Mouse (Mus musculus): ENCODE results near the gene Tmprss6. TPM values are rescaled to one million over a fixed set of nuclear protein-coding genes. Genes with fewer than 3 reads are reported as not detected.
A peak's percentile ranks its signal among the peaks of the same experiment; 100 is the strongest.

The Tmprss6 gene
- 0.19 and 0.30 TPM in 2 replicates for polyA plus RNA-seq (2016; fragmentation: Nextera tagmentation; extraction: Ambion mirVana)

- H3K27me3 ChIP-seq (replicated peaks): no peaks in the 10 kb centered on the region; the same call in 1 of the 2 replicates
- no peak within 1 kb of the TSS for H3K27ac ChIP-seq (ENCODE audit: poor library complexity, severe bottlenecking)
- no peaks in the 10 kb centered on the region for H3K9me3 ChIP-seq (replicated peaks)
- H3K9ac ChIP-seq: no peak within 1 kb of the TSS
- H3K36me3 ChIP-seq: no peaks in the 10 kb centered on the region
- WGBS: 72% methylated on average over 7 of the region's 7 CpGs
- H3K4me1 ChIP-seq (replicated peaks): peaks cover 22% of the 10 kb centered on the region
- H3K4me2 ChIP-seq: no peak within 1 kb of the TSS
- H3K4me3 ChIP-seq: no peak within 1 kb of the TSS
- ATAC-seq (ENCODE audit: insufficient number of reproducible peaks, low FRiP score): no peak
Measured at GRCm38 (mm10) chr15:78468379-78468937, at the start of gene Tmprss6. Gene Tmprss6 (minus strand): TSS chr15:78468634.

GRCm38 (mm10) chr15:78518221-78518620 is 49.8 kb upstream of the Tmprss6 start:
- Histone ChIP-seq H3K9me3 (replicated peaks) (no peaks in the 10 kb centered on the region), H3K27ac (ENCODE audit: poor library complexity, severe bottlenecking) (no peak overlapping the region), H3K4me2 (no peak overlapping the region), H3K4me3 (no peak overlapping the region), H3K9ac (no peak overlapping the region), H3K36me3 (no peaks in the 10 kb centered on the region), H3K4me1 (replicated peaks) (peaks cover 18% of the 10 kb centered on the region), H3K27me3 (replicated peaks) (no peaks in the 10 kb centered on the region)
- ATAC-seq (ENCODE audit: insufficient number of reproducible peaks, low FRiP score): no peak
- WGBS: 57% methylated on average over 7 of the region's 7 CpGs

GRCm38 (mm10) chr15:78515759-78516158 is 47.3 kb upstream of the Tmprss6 start:
- Histone ChIP-seq H3K27ac (ENCODE audit: poor library complexity, severe bottlenecking) (no peak overlapping the region), H3K4me1 (replicated peaks) (peaks cover 18% of the 10 kb centered on the region), H3K4me2 (no peak overlapping the region), H3K9ac (no peak overlapping the region), H3K36me3 (no peaks in the 10 kb centered on the region), H3K27me3 (replicated peaks) (no peaks in the 10 kb centered on the region), H3K4me3 (no peak overlapping the region), H3K9me3 (replicated peaks) (no peaks in the 10 kb centered on the region)
- ATAC-seq (ENCODE audit: insufficient number of reproducible peaks, low FRiP score): no peak
- WGBS: 77% methylated on average over 6 of the region's 6 CpGs

- 0 out of 2 replicates have a peak overlapping the region, but pooled peaks have one; percentile 4 for H3K9ac ChIP-seq
- no peak overlapping the region for H3K4me2 ChIP-seq
- WGBS: 29% methylated on average over 7 of the region's 7 CpGs
- no peaks in the 10 kb centered on the region for H3K36me3 ChIP-seq
- H3K27me3 ChIP-seq (replicated peaks): no peaks in the 10 kb centered on the region
- H3K9me3 ChIP-seq (replicated peaks): no peaks in the 10 kb centered on the region
- ATAC-seq (ENCODE audit: insufficient number of reproducible peaks, low FRiP score): no peak
- peaks cover 15% of the 10 kb centered on the region for H3K4me1 ChIP-seq (replicated peaks)
- H3K27ac ChIP-seq (ENCODE audit: poor library complexity, severe bottlenecking): no peak overlapping the region
- H3K4me3 ChIP-seq: no peak overlapping the region
Measured at GRCm38 (mm10) chr15:78514393-78515146, 46.1 kb upstream of the Tmprss6 start.

GRCm38 (mm10) chr15:78513019-78513418 is 44.6 kb upstream of the Tmprss6 start:
- no peak overlapping the region for H3K27ac ChIP-seq (ENCODE audit: poor library complexity, severe bottlenecking)
- H3K9ac ChIP-seq: 0 out of 2 replicates have a peak overlapping the region, but pooled peaks have one; percentile 5
- ATAC-seq (ENCODE audit: insufficient number of reproducible peaks, low FRiP score): no peak
- H3K4me1 ChIP-seq (replicated peaks): peaks cover 15% of the 10 kb centered on the region
- H3K36me3 ChIP-seq: no peaks in the 10 kb centered on the region
- H3K27me3 ChIP-seq (replicated peaks): no peaks in the 10 kb centered on the region
- H3K9me3 ChIP-seq (replicated peaks): no peaks in the 10 kb centered on the region
- H3K4me2 ChIP-seq: no peak overlapping the region
- H3K4me3 ChIP-seq: no peak overlapping the region
- 81% methylated on average over 14 of the region's 14 CpGs for WGBS

- H3K9ac ChIP-seq: no peak overlapping the region
- 77% methylated on average over 7 of the region's 7 CpGs for WGBS
- H3K4me1 ChIP-seq (replicated peaks): peaks cover 12% of the 10 kb centered on the region; the same call in 1 of the 2 replicates
- no peak for ATAC-seq (ENCODE audit: insufficient number of reproducible peaks, low FRiP score)
- H3K9me3 ChIP-seq (replicated peaks): no peaks in the 10 kb centered on the region
- H3K36me3 ChIP-seq: no peaks in the 10 kb centered on the region
- H3K27ac ChIP-seq (ENCODE audit: poor library complexity, severe bottlenecking): no peak overlapping the region
- H3K4me3 ChIP-seq: no peak overlapping the region
- no peaks in the 10 kb centered on the region for H3K27me3 ChIP-seq (replicated peaks)
- H3K4me2 ChIP-seq: no peak overlapping the region
Measured at GRCm38 (mm10) chr15:78511951-78512350, 43.5 kb upstream of the Tmprss6 start.

GRCm38 (mm10) chr15:78510736-78511135 is 42.3 kb upstream of the Tmprss6 start:
- no peaks in the 10 kb centered on the region for H3K27me3 ChIP-seq (replicated peaks)
- no peak overlapping the region for H3K4me3 ChIP-seq
- peaks cover 12% of the 10 kb centered on the region; the same call in 1 of the 2 replicates for H3K4me1 ChIP-seq (replicated peaks)
- H3K36me3 ChIP-seq: no peaks in the 10 kb centered on the region
- H3K27ac ChIP-seq (ENCODE audit: poor library complexity, severe bottlenecking): no peak overlapping the region
- H3K9me3 ChIP-seq (replicated peaks): no peaks in the 10 kb centered on the region
- 85% methylated on average over 6 of the region's 6 CpGs for WGBS
- no peak overlapping the region for H3K9ac ChIP-seq
- H3K4me2 ChIP-seq: no peak overlapping the region
- ATAC-seq (ENCODE audit: insufficient number of reproducible peaks, low FRiP score): no peak

GRCm38 (mm10) chr15:78510121-78510576 is 41.7 kb upstream of the Tmprss6 start:
- 67% methylated on average over 8 of the region's 8 CpGs for WGBS
- Histone ChIP-seq H3K27me3 (replicated peaks) (no peaks in the 10 kb centered on the region), H3K36me3 (no peaks in the 10 kb centered on the region), H3K4me2 (peak overlapping the region; percentile 4; the same call in 1 of the 2 replicates), H3K4me1 (replicated peaks) (peaks cover 12% of the 10 kb centered on the region; the same call in 1 of the 2 replicates), H3K9ac (peak overlapping the region; percentile 33; the same call in 1 of the 2 replicates), H3K27ac (ENCODE audit: poor library complexity, severe bottlenecking) (no peak overlapping the region; the same call in 1 of the 2 replicates), H3K4me3 (no peak overlapping the region), H3K9me3 (replicated peaks) (peaks cover 3% of the 10 kb centered on the region; the same call in 1 of the 2 replicates)
- ATAC-seq (ENCODE audit: insufficient number of reproducible peaks, low FRiP score): no peak

- Histone ChIP-seq H3K9me3 (replicated peaks) (peaks cover 10% of the 10 kb centered on the region), H3K36me3 (no peaks in the 10 kb centered on the region), H3K9ac (peak overlapping the region; percentile 33; the same call in 1 of the 2 replicates), H3K4me2 (peak overlapping the region; percentile 4; the same call in 1 of the 2 replicates), H3K27ac (ENCODE audit: poor library complexity, severe bottlenecking) (no peak overlapping the region), H3K27me3 (replicated peaks) (no peaks in the 10 kb centered on the region), H3K4me3 (no peak overlapping the region), H3K4me1 (replicated peaks) (peaks cover 12% of the 10 kb centered on the region; the same call in 1 of the 2 replicates)
- WGBS: 43% methylated on average over 12 of the region's 12 CpGs
- ATAC-seq (ENCODE audit: insufficient number of reproducible peaks, low FRiP score): no peak
Measured at GRCm38 (mm10) chr15:78509297-78509899, 41.0 kb upstream of the Tmprss6 start.

GRCm38 (mm10) chr15:78508443-78508842 is 40.0 kb upstream of the Tmprss6 start:
- H3K27ac ChIP-seq (ENCODE audit: poor library complexity, severe bottlenecking): no peak overlapping the region
- no peaks in the 10 kb centered on the region for H3K36me3 ChIP-seq
- peaks cover 16% of the 10 kb centered on the region; the same call in 1 of the 2 replicates for H3K4me1 ChIP-seq (replicated peaks)
- ATAC-seq (ENCODE audit: insufficient number of reproducible peaks, low FRiP score): no peak
- H3K4me2 ChIP-seq: no peak overlapping the region
- no peak overlapping the region for H3K9ac ChIP-seq
- H3K9me3 ChIP-seq (replicated peaks): peaks cover 13% of the 10 kb centered on the region
- 56% methylated on average over 7 of the region's 7 CpGs for WGBS
- no peak overlapping the region for H3K4me3 ChIP-seq
- no peaks in the 10 kb centered on the region for H3K27me3 ChIP-seq (replicated peaks)

GRCm38 (mm10) chr15:78505541-78505940 is 37.1 kb upstream of the Tmprss6 start:
- 69% methylated on average over 3 of the region's 3 CpGs for WGBS
- H3K4me1 ChIP-seq (replicated peaks): peaks cover 16% of the 10 kb centered on the region; the same call in 1 of the 2 replicates
- H3K27ac ChIP-seq (ENCODE audit: poor library complexity, severe bottlenecking): no peak overlapping the region
- no peak overlapping the region for H3K9ac ChIP-seq
- H3K27me3 ChIP-seq (replicated peaks): peaks cover 3% of the 10 kb centered on the region; the same call in 1 of the 2 replicates
- peaks cover 13% of the 10 kb centered on the region for H3K9me3 ChIP-seq (replicated peaks)
- no peak for ATAC-seq (ENCODE audit: insufficient number of reproducible peaks, low FRiP score)
- no peak overlapping the region for H3K4me3 ChIP-seq
- H3K36me3 ChIP-seq: no peaks in the 10 kb centered on the region
- H3K4me2 ChIP-seq: no peak overlapping the region
